Mouse (Mus musculus) kidney, adult 18-20 months (tissue): ENCODE results near the gene Gm5767.

ENCODE experiments used
- DNase-seq: peaks from one replicate; pipeline ENCODE4 v3.0.0; 2021

The Gm5767 gene

DNA sequence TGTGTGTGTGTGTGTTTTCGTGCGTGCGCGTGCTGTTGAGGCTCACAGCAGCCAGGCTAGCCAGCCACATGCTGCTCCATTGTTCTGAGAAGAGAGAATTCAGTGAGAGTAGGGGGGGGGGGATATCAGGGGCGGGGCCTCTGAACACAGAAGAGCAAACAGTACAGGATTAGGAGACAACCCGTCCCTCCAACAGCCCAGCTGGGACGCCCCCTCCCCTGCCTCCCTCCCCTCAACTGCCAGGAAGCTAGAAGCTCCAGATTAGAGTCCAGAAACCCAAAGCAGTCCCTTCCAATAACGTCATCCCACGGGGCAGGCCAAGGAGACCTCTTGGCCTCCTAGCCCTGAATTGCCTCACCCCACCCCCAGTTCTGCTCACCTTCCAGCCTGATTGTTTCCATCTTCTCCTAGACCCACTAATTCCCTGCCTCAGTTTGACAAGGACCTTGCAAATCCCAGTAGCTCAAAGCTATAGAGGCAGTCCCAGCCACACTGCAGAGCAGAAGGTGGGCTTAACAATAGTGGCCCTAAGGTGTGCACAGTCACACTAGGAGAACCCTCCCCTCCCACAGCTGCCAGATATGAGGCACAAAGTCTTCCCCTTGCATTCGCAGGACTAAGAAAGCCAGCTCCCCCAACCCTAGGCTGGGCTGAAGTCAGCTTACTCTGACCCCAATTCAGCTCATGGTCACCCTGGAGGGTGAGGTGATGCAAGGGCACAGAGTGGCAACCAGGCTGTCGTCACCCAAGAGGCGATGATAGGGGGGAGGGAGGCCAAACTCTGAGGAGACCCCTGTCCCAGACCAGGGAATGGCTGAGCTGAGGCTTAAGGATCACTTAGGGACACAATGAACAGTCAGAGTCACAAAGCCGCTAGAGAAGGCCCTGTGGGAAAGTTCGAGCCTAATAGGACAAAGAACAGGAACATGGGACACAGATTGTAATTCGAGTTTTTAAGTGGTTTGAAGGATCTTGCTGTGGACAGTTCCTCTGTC lies 10.2 kb upstream of the Gm5767 start:
- no peak for DNase-seq

DNA sequence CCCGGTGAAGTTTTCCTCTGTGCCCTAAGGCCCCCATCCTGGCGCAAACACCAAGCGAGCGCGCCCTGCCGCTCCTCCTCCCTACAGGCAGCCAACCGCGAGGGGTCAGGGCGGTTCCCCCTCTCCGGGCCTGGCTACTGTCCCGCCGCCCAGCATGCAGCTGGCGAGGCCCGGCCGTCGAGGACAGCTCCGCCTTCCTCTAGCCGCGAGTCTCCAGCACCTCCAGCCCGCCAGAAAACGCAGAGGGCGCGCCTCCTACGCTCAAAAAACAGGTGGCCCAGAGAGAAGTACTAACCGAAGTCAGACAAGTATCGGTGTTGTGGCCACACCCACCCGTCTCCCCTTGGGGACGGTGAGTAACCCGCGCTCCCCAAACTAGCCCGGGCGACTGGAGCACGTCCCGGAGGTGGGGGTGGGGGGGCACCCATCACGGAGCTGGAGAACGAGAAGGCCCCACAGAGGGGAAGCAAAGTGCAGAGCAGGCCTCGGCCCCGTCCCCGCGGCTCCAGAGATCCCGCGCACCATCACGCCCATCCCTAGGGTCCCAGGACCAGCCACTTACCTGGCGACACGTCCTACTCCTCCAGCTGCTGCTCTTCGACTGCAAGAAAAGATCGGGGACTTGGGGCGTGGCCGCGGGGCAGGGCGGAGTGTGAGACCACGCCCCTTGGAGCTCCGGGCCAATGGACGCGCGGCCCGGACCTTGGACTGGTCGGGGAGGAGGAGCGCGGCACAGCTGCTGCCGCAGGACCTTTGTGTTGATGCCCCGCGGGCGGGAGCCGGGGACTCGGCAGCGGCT lies 8.8 kb upstream of the Gm5767 start, which contains the start of gene Carhsp1:
TSS of gene Carhsp1 (minus strand) at position 605 of the 799 bp plus-strand sequence.
- peak; percentile 97 for DNase-seq

DNA sequence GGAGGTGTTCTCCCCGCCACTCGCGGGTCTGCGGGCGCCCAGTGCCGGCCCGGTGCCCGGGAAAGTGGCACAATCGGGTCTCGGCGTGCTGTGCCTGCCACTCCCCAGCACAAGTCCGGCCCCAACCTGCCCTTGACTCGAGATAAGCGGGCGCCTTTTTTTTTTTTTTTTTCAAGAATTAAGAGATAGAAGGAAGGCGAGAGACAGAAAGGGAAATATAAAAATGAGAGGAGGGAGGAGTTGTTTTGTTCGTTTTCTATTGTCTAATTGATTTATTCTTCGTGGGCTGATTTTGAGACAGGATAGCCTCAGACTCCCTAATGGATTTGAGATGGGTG lies 8.3 kb upstream of the Gm5767 start:
- DNase-seq: no peak

DNA sequence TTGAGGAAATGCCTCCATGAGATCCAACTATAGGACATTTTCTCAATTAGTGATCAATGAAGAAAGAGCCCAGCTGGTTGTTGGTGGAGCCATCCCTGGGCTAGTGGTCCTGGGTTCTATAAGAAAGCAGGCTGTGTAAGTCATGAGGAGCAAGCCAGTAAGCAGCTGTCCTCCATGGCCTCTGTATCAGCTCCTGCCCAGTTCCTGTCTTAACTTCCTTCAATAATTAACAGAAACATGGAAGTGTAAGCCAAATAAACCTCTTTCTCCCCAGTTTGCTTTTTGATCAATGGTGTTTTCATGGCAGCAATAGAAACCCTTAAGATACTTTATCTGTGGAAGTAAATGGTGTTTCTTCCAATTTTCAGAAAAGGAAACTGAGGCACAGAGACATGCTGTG lies 7.8 kb upstream of the Gm5767 start:
- DNase-seq: no peak

DNA sequence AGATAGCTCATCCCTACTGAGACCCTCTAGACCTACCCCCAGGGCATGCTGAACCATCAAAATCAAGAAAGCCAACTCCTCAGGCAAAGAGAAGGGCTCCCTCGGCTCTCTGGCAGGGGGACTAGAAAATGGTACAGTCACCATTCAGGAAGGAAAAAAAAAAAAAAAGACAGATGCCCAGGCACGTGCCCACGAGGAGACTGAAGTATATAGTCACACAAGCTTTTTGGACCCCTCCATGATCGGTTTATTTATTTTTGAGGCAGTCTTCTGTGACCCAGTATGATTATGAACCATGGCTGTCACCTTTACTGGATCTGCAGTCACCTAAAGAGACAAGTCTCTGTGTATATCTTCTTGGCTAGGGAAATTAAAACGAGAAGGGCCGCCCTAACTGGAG lies 7.2 kb upstream of the Gm5767 start:
- DNase-seq: no peak

DNA sequence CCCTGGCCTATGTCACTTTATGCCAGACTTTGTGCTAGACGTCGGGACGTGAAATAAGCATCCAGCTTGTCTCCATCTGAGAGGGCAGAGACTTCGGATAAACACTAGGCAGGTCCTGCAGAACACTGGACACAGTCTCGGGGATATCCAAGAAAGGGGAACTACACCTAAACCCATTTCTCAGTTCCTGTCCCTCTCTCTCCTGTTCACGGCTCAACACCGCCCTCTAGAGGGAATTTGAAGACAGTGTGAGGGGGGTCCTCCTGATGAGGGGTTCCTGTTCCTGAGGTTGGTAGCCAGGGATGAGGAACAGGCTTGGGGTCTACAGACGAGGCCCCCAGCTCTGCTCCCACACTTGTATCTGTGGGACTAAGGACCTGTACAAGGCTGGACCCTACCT lies 6.4 kb upstream of the Gm5767 start:
- DNase-seq: peak; percentile 64

DNA sequence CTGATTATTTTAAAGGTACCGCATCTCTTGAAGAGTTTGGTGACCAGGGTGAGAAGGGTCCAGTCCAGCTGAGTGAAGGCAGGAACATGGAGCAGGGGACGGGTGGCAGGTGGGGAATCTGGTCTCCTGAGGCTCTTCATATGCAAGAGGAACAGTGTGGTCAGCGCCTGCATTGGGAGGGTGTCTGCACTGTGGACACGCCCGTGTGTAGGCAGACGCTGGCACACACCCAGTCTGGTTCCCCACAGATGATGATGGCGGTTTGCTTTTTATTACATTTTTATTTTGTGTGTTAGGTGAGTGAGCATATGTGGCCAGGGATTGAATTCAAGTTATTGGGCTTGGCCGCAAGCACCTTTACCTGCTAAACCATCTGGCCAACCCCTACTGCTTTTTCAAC lies 5.0 kb upstream of the Gm5767 start:
- no peak for DNase-seq

DNA sequence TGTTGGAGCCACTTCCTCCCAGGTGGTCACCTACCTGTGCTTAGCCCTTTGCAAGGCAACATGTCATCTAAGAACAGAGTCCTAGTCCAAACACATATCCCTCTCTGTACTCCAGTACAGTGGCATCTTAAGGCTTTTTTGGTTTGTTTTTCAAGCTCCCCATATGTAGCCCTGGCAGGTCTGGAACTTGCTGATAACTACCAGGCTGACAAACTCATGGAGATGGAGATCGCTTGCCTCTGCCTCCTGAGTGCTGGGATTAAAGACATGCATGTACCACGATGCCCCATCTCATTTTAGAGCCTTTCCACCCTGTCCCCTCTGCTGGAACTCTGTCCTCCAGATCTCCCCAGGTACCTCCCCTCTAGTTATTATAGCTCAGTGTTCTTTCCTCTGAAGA lies 4.3 kb upstream of the Gm5767 start:
- DNase-seq: no peak

DNA sequence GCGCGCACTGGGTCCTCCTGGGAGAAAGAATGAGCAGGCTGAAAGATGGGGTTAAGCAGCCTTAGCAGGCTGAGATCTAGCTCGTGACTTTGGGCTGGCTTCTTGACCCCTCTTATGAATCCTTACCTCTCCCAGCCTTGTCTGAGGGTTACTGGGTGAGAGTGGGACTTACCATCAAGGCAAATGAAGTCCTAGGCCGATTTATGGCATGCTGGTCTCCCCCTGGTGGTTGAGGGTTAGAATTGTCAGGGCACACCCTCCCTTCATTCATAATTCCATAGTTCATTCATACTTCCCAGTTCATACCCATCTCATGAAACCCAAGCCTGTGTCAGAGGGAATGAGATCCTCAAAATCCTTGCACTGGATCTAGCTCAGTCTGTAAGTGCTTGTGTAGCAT lies 3.8 kb upstream of the Gm5767 start:
- DNase-seq: no peak

DNA sequence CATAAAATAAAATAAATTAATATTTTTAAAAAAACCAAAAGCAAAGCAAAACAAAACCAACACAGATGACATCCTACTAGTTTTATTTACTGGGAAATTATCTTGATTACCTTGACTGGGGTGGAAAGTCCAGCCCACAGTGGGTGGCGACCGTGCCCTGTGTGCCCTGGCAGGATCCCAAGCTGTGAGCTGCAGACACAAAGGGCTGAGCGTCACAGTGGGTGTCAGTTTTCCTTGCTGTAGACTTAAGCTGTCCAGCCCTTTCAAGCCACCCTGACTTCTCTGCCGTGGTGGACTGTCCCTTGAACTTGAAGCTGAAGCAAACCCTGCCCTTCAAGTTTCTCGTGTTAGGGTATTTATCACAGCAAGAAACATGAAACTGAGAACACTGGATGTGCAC lies 2.5 kb upstream of the Gm5767 start:
- no peak for DNase-seq

DNA sequence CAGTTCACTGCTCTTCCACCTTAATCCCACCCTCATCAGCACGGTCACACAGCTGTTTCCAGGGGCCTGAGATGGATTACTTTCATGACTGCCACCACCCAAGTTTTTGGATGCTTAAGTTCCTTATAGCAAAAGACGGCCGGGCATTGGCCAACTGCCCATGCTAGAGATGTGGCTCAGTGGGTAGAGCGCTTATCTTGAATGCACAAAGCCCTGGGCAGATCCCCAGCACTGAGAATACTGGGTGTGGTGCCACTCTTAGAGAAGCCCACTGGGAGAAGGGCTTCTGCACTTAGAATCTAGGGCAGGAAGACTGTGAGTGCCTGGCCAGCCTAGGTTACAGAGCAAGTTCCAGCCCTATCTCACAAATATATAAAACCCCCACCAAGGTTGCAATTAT lies 1.9 kb upstream of the Gm5767 start:
- DNase-seq: no peak

DNA sequence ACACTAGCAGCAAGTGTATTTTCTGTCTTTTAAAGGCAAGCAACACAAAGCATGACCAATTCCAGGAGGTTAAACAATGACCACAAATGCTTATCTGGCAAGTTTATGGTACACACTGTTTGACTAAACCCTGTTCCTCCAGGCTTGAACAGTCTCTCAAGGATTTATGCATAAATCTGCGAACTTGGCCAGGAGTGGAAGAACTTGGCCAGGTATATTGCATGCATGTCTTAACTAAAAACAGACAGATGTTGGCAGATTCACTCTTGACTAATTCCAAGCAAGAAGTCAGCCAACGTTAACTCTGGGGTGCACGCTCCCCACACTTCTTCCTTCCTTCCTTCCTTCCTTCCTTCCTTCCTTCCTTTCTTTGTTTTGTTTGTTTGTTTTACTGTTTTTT lies 790 bp upstream of the Gm5767 start:
- DNase-seq: no peak

DNA sequence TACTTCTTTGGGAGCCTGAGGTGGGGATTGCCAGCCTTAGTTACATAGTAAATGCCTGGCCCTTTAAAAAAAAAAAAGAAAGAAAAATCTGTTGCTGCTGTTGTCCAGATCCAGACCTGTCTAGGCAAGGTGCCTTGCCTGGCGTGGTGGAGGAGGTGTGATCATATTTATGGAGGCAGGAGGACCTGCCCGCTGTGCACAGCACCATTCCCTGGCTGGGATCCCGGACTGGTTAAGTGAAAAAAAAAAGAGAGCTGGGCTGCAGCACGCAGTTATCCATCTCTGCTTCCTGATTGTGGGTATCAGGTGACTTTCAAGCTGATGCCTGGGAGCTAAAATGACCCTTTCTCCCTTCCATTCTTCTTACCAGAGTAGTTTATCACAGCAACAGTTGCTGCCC lies 4.5 kb downstream of the Gm5767 start:
- no peak for DNase-seq

DNA sequence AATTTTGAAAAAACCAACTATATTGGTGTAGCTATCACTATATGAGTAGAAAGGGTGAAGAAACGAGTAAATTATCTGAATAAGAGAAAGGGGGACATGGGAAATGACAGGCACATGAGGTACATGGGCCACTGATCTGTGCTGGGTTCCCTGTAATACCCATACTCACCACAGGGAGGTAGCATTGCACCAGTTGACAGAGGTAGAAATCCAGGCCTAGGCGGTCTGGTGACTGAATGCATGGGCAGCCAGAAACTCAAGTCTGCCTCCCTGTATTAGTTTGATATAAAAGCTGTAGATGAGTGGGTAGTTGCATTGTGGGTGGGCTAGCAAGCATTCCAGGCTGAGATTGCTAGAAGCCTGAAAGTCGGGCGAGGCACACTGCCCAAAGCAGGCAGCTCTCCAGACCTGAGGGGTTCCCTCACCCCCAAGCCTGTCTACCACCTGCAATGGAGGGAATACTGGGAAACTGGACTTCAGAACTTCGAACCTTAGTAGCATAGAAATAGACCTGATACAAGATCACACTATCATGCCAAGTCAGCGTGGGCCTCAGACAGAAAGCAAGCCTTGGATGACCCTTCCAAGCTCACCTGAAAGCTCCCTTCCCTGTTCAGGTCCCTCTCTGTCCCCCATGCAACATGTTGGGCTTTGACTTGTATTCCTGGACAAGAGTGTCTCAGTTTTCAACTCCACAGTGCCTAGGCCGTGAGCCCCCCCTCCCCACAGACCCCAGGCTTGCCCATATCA lies 5.7 kb downstream of the Gm5767 start:
- peak; percentile 77 for DNase-seq

DNA sequence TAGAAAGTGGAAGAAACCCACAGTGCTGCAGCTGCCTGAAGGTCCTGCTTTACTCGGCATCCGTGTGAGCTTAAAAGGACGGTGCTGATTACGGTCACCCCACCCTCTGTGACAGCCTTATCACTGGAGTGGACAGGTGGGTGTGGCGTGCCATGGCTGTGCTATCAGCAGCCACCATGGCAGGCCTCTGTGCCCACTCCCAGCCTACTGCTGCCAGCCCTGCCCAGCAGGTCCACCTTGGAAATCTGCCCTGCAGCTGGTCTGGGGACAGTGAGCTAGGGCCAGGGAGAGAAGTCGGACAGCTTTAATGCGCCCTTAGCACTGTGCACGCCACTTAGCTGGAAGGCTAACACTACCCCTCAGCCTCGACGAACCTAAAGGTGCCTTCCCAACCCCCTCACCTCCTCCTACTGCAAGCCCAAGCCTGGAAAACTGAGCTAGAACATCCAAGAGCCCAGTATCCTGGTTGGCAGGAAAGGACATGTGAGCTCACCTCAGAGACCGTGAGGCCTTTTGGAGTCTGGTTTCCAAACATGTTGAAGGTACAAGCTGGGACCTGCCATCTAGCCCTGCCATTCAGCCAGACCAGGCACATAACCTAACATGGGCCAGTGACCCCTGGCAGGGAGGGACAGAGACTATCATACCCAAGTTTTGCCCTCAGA lies 6.4 kb downstream of the Gm5767 start:
- no peak for DNase-seq

DNA sequence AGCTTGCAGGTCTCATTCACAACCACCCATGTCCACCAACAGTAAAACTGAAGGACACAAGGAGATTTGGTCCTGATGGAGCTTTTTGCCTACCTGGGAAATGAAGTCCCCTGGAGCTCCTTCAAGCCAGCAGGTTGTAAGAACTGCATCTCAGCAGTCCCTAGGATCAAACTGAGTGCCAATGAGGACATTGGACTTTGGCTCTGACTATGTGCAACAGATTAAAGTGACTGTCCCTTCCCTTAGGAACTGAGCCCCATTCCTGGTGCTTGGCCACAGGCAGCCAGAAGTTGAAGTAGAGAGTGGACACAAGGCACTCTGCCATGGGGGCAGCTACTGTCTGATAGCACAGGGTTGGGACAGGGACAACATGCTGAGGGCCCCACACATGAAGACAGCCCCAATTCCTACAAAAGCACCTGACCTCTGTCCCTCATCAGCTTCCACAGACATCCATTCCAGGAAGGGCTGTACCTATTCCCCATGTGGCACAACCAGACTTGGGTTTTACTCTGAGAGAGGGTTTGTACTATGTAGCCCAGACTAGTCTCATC lies 7.1 kb downstream of the Gm5767 start:
- DNase-seq: no peak

DNA sequence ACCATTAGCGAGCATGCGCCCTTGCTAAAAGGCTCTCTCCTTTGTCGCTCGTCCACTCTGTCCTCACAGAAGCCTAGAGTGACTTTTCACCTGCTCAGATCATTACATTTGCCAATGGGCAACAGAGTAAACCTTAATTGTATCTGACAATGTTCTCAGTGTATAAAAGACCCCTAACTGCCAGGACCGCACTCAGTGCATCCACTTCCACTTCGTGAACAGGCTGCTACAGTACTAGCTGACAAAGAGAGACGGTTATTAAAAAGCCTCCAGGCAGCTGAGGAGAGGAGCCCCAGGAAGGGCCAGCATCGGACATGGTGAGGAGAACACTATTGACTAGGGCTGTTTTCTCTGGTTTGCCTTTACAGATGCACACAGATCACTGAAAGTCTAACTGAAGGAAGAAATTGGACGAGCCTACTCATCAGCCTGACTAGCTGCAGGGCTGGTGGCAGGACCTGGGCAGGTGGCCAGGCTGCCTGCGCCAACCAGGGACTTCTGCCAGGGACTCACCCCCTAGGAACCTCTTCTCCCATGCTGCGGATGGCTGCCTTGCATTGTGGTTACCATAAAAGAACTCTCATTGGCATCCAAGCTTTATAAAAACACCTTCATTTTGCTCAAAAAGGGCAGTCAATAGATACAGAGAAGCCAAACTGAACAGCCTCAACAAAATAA lies 9.5 kb downstream of the Gm5767 start:
- peak; percentile 66 for DNase-seq

DNA sequence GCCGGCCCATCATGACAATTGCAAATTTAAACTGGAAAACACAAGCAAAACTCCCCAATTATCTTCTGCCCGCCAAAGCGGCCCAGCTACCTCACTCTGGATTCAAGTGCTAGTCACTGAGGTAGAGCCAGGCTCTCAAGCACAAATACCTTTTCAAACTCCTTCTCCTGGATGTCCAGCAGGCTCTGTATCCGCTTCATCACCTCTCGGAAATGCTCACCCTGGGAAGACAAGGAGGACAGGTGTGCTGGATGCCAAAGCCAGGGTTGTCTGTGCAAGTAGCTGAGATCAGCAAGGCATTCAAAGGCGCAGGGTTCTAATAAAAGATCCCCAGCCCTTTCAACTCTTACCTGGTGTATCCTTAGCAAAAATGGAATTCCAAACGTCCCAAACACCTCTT lies 10.6 kb downstream of the Gm5767 start:
- DNase-seq: no peak

DNA sequence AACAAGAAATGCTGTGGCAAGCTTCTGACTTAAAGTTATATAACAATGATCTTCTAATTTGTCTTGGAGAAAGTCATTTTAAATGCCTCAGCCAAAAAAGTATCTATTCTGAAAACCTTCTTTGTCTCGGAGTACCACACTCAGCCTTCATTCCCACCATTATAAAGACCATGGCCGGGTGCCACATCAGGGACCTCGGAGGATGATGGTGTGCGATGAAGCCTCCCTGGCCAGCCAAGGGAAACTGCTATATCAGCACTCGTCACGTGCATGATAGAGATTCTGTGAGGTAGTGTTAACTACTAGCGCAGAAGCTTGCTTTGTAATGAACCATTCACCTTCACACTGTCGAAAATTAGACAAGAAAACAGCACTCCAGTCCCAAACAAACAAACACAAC lies 19.0 kb downstream of the Gm5767 start:
- no peak for DNase-seq

DNA sequence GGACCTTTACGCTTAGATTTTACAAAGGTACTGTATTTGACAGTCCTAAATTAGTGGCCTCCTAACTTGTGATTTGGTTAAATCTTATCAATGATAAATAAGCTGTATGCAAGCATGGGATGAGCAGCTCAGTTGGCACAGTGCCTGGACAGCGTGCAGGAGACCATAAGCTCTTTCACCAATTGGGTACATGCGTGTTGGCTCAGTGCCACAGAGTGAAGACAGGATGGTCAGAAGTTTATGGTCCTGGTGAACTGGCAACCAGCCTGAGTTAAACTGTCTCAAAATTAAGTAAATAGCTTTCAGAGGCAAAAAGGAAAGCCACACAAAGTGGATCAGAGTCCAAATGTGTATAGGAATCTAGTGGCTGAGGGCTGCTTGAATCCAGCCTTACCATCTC lies 20.0 kb downstream of the Gm5767 start:
- DNase-seq: peak; percentile 69

DNA sequence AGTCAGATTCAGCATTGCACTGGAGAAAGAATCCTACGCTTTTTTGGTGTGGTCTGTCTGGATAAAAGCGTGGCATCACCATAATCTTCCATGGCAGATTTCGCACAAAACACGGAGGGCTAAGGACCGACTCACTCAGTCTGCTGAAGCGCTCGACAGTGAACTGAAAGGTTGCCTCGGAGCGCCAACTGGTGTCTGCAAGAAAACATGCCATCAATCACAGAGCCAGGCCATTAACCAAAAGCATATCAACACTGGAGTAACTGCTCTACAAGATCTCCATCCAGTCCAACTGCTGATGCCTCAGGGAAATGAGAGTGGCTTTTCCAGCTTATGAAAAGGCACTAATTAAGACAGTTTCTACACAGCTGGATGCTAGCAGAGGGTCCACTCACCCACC lies 31.4 kb downstream of the Gm5767 start:
- DNase-seq: no peak

DNA sequence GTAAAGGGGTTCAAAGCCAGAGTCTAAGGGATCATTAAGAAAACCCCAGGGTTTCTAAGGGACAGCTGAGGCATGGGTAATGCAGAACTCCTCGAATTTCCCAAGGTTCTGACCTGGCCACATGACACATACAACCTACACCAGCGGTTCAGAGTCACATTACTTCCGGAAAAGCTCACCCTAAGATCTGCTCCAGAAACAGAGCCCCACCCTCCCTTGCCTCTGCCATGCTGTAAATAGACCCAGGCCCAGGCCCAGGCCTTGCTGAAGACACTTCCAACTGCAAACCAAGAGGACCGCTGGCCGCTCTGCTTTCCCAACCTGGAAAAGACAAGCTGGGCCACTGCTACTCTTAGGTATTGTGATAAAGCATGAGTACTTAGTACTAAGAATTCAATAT lies 34.3 kb downstream of the Gm5767 start:
- DNase-seq: no peak
